Mouse (Mus musculus): ENCODE data around the gene Isg15. TPM values are rescaled to one million over a fixed set of nuclear protein-coding genes. Genes with fewer than 3 reads are reported as not detected.

Isg15 gene
- 0.35 and 0.95 TPM in 2 replicates for polyA plus RNA-seq (2012; rRNA removed)

DNA sequence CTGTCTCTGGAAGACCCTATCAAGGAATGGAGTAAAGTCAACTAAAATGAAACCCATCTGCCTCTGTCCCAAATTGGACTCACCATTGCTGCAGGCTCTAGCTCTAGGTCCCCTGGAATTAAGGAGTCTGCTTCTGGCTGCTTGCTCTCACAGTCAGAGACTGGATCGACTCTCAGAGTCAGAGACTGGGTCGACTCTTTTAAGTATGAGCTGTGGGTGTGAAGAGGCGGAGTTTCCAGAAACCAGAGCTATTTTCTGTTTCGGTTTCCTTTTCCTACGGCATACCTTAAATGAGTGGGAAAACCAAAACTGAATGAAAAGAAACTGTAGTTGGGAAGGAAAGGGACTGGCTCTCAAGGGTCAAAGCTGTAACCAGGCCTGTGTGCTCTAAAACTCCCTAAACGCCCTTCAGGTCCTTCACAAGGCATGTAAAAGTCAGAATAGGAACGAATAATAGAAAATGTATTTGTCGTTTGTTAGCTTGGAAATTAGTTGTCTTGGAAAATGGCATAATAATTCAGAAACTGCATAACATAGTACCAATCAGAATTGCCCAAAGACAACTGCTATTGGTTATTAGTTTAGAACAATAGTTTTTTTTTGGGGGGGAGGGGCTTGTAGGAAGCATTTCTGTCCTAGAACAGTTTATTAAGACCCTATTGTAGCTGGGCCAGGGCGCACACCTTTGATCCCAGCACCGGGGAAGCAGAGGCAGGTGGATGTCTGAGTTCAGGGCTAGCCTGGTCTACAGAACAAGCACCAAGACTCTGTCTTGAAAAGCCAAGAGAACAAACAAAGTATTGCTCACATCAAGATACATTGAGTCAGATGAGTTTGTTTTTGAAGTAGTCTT is at the start of gene Isg15:
TSS of gene Isg15 (minus strand) at position 196 of the 853 bp plus-strand sequence.
- Histone ChIP-seq H3K4me1 (ENCODE audit: control insufficient read depth, insufficient read depth, low read length) (peaks cover 7% of the 10 kb centered on the region), H3K27me3 (ENCODE audit: control insufficient read depth, insufficient read depth, low read length) (no peaks in the 10 kb centered on the region), H3K36me3 (ENCODE audit: control insufficient read depth, insufficient read depth, low read length) (no peaks in the 10 kb centered on the region), H3K4me3 (ENCODE audit: control insufficient read depth, low read depth, low read length) (no peak within 1 kb of the TSS), H3K27ac (ENCODE audit: control insufficient read depth, insufficient read depth, low read depth, low read length) (no peak within 1 kb of the TSS; the same call in 1 of the 2 replicates)
- TF ChIP-seq POLR2A (IDR thresholded peaks at IDR 0.05; ENCODE audit: control insufficient read depth, low read depth, low read length) (no peak), CTCF (IDR thresholded peaks at IDR 0.05; ENCODE audit: control insufficient read depth, insufficient read depth, insufficient replicate concordance, low read depth, low read length) (no peak)

- no peaks in the 10 kb centered on the region for H3K36me3 ChIP-seq (ENCODE audit: control insufficient read depth, insufficient read depth, low read length)
- H3K4me3 ChIP-seq (ENCODE audit: control insufficient read depth, low read depth, low read length): no peak overlapping the region
- no peak overlapping the region for H3K27ac ChIP-seq (ENCODE audit: control insufficient read depth, insufficient read depth, low read depth, low read length)
- TF ChIP-seq CTCF (IDR thresholded peaks at IDR 0.05; ENCODE audit: control insufficient read depth, insufficient read depth, insufficient replicate concordance, low read depth, low read length): no peak
- no peak for TF ChIP-seq POLR2A (IDR thresholded peaks at IDR 0.05; ENCODE audit: control insufficient read depth, low read depth, low read length)
- no peaks in the 10 kb centered on the region for H3K27me3 ChIP-seq (ENCODE audit: control insufficient read depth, insufficient read depth, low read length)
- no peaks in the 10 kb centered on the region for H3K4me1 ChIP-seq (ENCODE audit: control insufficient read depth, insufficient read depth, low read length)
Measured at GRCm38 (mm10) chr4:156249567-156249966, 48.9 kb upstream of the Isg15 start.

GRCm38 (mm10) chr4:156236651-156237447 is 36.2 kb upstream of the Isg15 start:
- H3K27ac ChIP-seq (ENCODE audit: control insufficient read depth, insufficient read depth, low read depth, low read length): no peak overlapping the region
- no peak for TF ChIP-seq CTCF (IDR thresholded peaks at IDR 0.05; ENCODE audit: control insufficient read depth, insufficient read depth, insufficient replicate concordance, low read depth, low read length)
- no peak for TF ChIP-seq POLR2A (IDR thresholded peaks at IDR 0.05; ENCODE audit: control insufficient read depth, low read depth, low read length)
- H3K36me3 ChIP-seq (ENCODE audit: control insufficient read depth, insufficient read depth, low read length): no peaks in the 10 kb centered on the region
- no peak overlapping the region for H3K4me3 ChIP-seq (ENCODE audit: control insufficient read depth, low read depth, low read length)
- peaks cover 10% of the 10 kb centered on the region for H3K4me1 ChIP-seq (ENCODE audit: control insufficient read depth, insufficient read depth, low read length)
- no peaks in the 10 kb centered on the region for H3K27me3 ChIP-seq (ENCODE audit: control insufficient read depth, insufficient read depth, low read length)

GRCm38 (mm10) chr4:156235808-156236533 is 35.4 kb upstream of the Isg15 start, which contains the start of gene Noc2l:
Noc2l (plus strand) TSS chr4:156236010.
- no peak within 1 kb of the TSS for H3K27ac ChIP-seq (ENCODE audit: control insufficient read depth, insufficient read depth, low read depth, low read length)
- peak within 1 kb of the TSS; percentile 92 for H3K4me3 ChIP-seq (ENCODE audit: control insufficient read depth, low read depth, low read length)
- H3K4me1 ChIP-seq (ENCODE audit: control insufficient read depth, insufficient read depth, low read length): peaks cover 10% of the 10 kb centered on the region
- TF ChIP-seq CTCF (IDR thresholded peaks at IDR 0.05; ENCODE audit: control insufficient read depth, insufficient read depth, insufficient replicate concordance, low read depth, low read length) (no peak), POLR2A (IDR thresholded peaks at IDR 0.05; ENCODE audit: control insufficient read depth, low read depth, low read length) (peak; percentile 63)
- H3K27me3 ChIP-seq (ENCODE audit: control insufficient read depth, insufficient read depth, low read length): no peaks in the 10 kb centered on the region
- no peaks in the 10 kb centered on the region for H3K36me3 ChIP-seq (ENCODE audit: control insufficient read depth, insufficient read depth, low read length)

GRCm38 (mm10) chr4:156235360-156235770 is 34.7 kb upstream of the Isg15 start:
- Histone ChIP-seq H3K4me1 (ENCODE audit: control insufficient read depth, insufficient read depth, low read length) (peaks cover 10% of the 10 kb centered on the region), H3K27ac (ENCODE audit: control insufficient read depth, insufficient read depth, low read depth, low read length) (no peak overlapping the region), H3K36me3 (ENCODE audit: control insufficient read depth, insufficient read depth, low read length) (no peaks in the 10 kb centered on the region), H3K4me3 (ENCODE audit: control insufficient read depth, low read depth, low read length) (peak overlapping the region; percentile 59), H3K27me3 (ENCODE audit: control insufficient read depth, insufficient read depth, low read length) (no peaks in the 10 kb centered on the region)
- no peak for TF ChIP-seq CTCF (IDR thresholded peaks at IDR 0.05; ENCODE audit: control insufficient read depth, insufficient read depth, insufficient replicate concordance, low read depth, low read length)
- no peak for TF ChIP-seq POLR2A (IDR thresholded peaks at IDR 0.05; ENCODE audit: control insufficient read depth, low read depth, low read length)

GRCm38 (mm10) chr4:156234701-156235213 is 34.1 kb upstream of the Isg15 start, which contains the start of gene Plekhn1:
Plekhn1 (minus strand) TSS chr4:156234857.
- Histone ChIP-seq H3K27ac (ENCODE audit: control insufficient read depth, insufficient read depth, low read depth, low read length) (no peak within 1 kb of the TSS), H3K36me3 (ENCODE audit: control insufficient read depth, insufficient read depth, low read length) (no peaks in the 10 kb centered on the region), H3K4me1 (ENCODE audit: control insufficient read depth, insufficient read depth, low read length) (peaks cover 10% of the 10 kb centered on the region), H3K4me3 (ENCODE audit: control insufficient read depth, low read depth, low read length) (peak within 1 kb of the TSS; percentile 83), H3K27me3 (ENCODE audit: control insufficient read depth, insufficient read depth, low read length) (no peaks in the 10 kb centered on the region)
- TF ChIP-seq CTCF (IDR thresholded peaks at IDR 0.05; ENCODE audit: control insufficient read depth, insufficient read depth, insufficient replicate concordance, low read depth, low read length) (no peak), POLR2A (IDR thresholded peaks at IDR 0.05; ENCODE audit: control insufficient read depth, low read depth, low read length) (no peak)
